Mouse (Mus musculus): ENCODE data around the gene Phc1.

Phc1 gene

GRCm38 (mm10) chr6:122294290-122294689 lies 46.1 kb downstream of the Phc1 start:
- peak; percentile 32 for DNase-seq (ENCODE audit: low read depth, low spot score)
- 0 out of 2 replicates have a peak, but pooled peaks cover 2% of the 10 kb centered on the region for H3K27me3 ChIP-seq (ENCODE audit: control insufficient read depth, insufficient read depth, low read length, poor library complexity, severe bottlenecking)
- no peaks in the 10 kb centered on the region for H3K36me3 ChIP-seq (ENCODE audit: control insufficient read depth, insufficient read depth, low read length, poor library complexity, severe bottlenecking)

GRCm38 (mm10) chr6:122293796-122294195 lies 46.6 kb downstream of the Phc1 start:
- peak; percentile 37 for DNase-seq (ENCODE audit: low read depth, low spot score)

GRCm38 (mm10) chr6:122293121-122293520 lies 47.2 kb downstream of the Phc1 start:
- no peaks in the 10 kb centered on the region for H3K36me3 ChIP-seq (ENCODE audit: control insufficient read depth, insufficient read depth, low read length, poor library complexity, severe bottlenecking)
- DNase-seq (ENCODE audit: low read depth, low spot score) = no peak
- 0 out of 2 replicates have a peak, but pooled peaks cover 2% of the 10 kb centered on the region for H3K27me3 ChIP-seq (ENCODE audit: control insufficient read depth, insufficient read depth, low read length, poor library complexity, severe bottlenecking)

More at GRCm38 (mm10) chr6:122293796-122294195, 46.6 kb downstream of the Phc1 start:
- Histone ChIP-seq H3K36me3 (ENCODE audit: control insufficient read depth, insufficient read depth, low read length, poor library complexity, severe bottlenecking) (no peaks in the 10 kb centered on the region), H3K27me3 (ENCODE audit: control insufficient read depth, insufficient read depth, low read length, poor library complexity, severe bottlenecking) (0 out of 2 replicates have a peak, but pooled peaks cover 2% of the 10 kb centered on the region)

DNA sequence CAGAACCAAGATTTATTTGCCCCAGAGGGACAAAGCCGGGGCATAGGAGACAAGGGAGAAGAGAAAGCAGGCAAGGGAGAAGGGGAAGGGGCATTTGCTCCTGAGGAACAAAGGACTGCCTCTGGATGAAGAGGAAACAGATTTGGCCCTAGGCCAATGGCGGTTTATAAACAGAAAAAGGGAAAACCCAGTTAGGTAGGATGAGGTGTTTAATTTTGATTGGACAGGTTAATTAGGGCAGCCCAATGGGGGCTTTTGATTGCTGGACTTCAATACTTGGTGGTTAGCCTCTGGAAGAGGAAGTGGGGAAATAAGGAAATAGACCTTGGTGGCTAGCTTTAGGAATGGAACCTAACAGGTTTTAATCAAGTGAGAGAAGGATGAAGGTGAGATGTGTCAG lies 48.2 kb downstream of the Phc1 start:
- H3K36me3 ChIP-seq (ENCODE audit: control insufficient read depth, insufficient read depth, low read length, poor library complexity, severe bottlenecking) = no peaks in the 10 kb centered on the region
- DNase-seq (ENCODE audit: low read depth, low spot score) = no peak
- H3K27me3 ChIP-seq (ENCODE audit: control insufficient read depth, insufficient read depth, low read length, poor library complexity, severe bottlenecking) = no peaks in the 10 kb centered on the region

GRCm38 (mm10) chr6:122291735-122292134 lies 48.6 kb downstream of the Phc1 start:
- DNase-seq (ENCODE audit: low read depth, low spot score) = no peak
- Histone ChIP-seq H3K36me3 (ENCODE audit: control insufficient read depth, insufficient read depth, low read length, poor library complexity, severe bottlenecking) (no peaks in the 10 kb centered on the region), H3K27me3 (ENCODE audit: control insufficient read depth, insufficient read depth, low read length, poor library complexity, severe bottlenecking) (no peaks in the 10 kb centered on the region)

- Histone ChIP-seq H3K27me3 (ENCODE audit: control insufficient read depth, insufficient read depth, low read length, poor library complexity, severe bottlenecking) (no peaks in the 10 kb centered on the region), H3K36me3 (ENCODE audit: control insufficient read depth, insufficient read depth, low read length, poor library complexity, severe bottlenecking) (no peaks in the 10 kb centered on the region)
- DNase-seq (ENCODE audit: low read depth, low spot score) = no peak
Observed at GRCm38 (mm10) chr6:122291264-122291663, 49.1 kb downstream of the Phc1 start.

GRCm38 (mm10) chr6:122290253-122290652 lies 50.1 kb downstream of the Phc1 start:
- no peak for DNase-seq (ENCODE audit: low read depth, low spot score)
- H3K27me3 ChIP-seq (ENCODE audit: control insufficient read depth, insufficient read depth, low read length, poor library complexity, severe bottlenecking) = no peaks in the 10 kb centered on the region
- no peaks in the 10 kb centered on the region for H3K36me3 ChIP-seq (ENCODE audit: control insufficient read depth, insufficient read depth, low read length, poor library complexity, severe bottlenecking)

- H3K36me3 ChIP-seq (ENCODE audit: control insufficient read depth, insufficient read depth, low read length, poor library complexity, severe bottlenecking) = no peaks in the 10 kb centered on the region
- DNase-seq (ENCODE audit: low read depth, low spot score) = no peak
- no peaks in the 10 kb centered on the region for H3K27me3 ChIP-seq (ENCODE audit: control insufficient read depth, insufficient read depth, low read length, poor library complexity, severe bottlenecking)
Observed at GRCm38 (mm10) chr6:122289313-122289712, 51.0 kb downstream of the Phc1 start.

GRCm38 (mm10) chr6:122288263-122288662 lies 52.1 kb downstream of the Phc1 start:
- DNase-seq (ENCODE audit: low read depth, low spot score) = no peak
- Histone ChIP-seq H3K36me3 (ENCODE audit: control insufficient read depth, insufficient read depth, low read length, poor library complexity, severe bottlenecking) (no peaks in the 10 kb centered on the region), H3K27me3 (ENCODE audit: control insufficient read depth, insufficient read depth, low read length, poor library complexity, severe bottlenecking) (no peaks in the 10 kb centered on the region)

- Histone ChIP-seq H3K36me3 (ENCODE audit: control insufficient read depth, insufficient read depth, low read length, poor library complexity, severe bottlenecking) (no peaks in the 10 kb centered on the region), H3K27me3 (ENCODE audit: control insufficient read depth, insufficient read depth, low read length, poor library complexity, severe bottlenecking) (no peaks in the 10 kb centered on the region)
- no peak for DNase-seq (ENCODE audit: low read depth, low spot score)
Observed at GRCm38 (mm10) chr6:122284823-122285222, 55.5 kb downstream of the Phc1 start.

DNA sequence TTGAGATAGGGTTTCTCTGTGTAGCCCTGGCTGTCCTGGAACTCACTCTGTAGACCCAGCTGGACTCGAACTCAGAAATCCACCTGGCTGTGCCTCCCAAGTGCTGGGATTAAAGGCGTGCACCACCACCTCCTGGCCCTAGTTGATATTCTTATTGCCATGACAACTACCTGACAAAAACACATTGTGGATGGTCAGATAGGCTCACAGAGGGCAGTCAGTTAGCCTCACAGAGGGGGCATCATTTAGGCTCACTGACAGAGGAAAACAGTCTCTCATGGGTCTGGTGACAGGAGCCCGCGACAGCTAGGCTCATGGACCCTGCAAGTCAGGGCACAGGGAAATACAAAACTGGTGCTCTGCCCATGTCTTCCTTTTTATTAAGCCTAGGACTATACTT lies 56.1 kb downstream of the Phc1 start:
- H3K27me3 ChIP-seq (ENCODE audit: control insufficient read depth, insufficient read depth, low read length, poor library complexity, severe bottlenecking) = no peaks in the 10 kb centered on the region
- no peak for DNase-seq (ENCODE audit: low read depth, low spot score)
- no peaks in the 10 kb centered on the region for H3K36me3 ChIP-seq (ENCODE audit: control insufficient read depth, insufficient read depth, low read length, poor library complexity, severe bottlenecking)

DNA sequence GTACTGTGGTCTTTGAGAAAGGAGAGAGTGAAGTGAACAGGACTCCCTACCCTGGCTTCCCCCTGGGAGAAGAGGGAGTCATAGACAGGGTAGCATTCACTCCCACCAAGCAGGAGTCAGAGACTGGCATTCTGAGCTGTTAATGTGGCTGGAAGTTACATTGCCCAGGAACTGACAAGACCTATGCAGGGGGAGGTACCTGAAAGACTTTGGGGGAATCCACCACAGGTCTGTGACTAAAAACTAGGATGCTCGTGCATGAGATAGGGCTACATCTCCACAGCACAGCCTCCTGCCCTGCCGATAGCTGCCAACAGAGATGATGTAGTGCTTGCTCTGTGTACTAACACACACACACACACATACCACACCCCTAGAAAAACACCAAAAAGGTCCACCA lies 56.9 kb downstream of the Phc1 start:
- Histone ChIP-seq H3K27me3 (ENCODE audit: control insufficient read depth, insufficient read depth, low read length, poor library complexity, severe bottlenecking) (no peaks in the 10 kb centered on the region), H3K36me3 (ENCODE audit: control insufficient read depth, insufficient read depth, low read length, poor library complexity, severe bottlenecking) (no peaks in the 10 kb centered on the region)
- DNase-seq (ENCODE audit: low read depth, low spot score) = no peak

- no peak for DNase-seq (ENCODE audit: low read depth, low spot score)
- Histone ChIP-seq H3K36me3 (ENCODE audit: control insufficient read depth, insufficient read depth, low read length, poor library complexity, severe bottlenecking) (no peaks in the 10 kb centered on the region), H3K27me3 (ENCODE audit: control insufficient read depth, insufficient read depth, low read length, poor library complexity, severe bottlenecking) (no peaks in the 10 kb centered on the region)
Observed at GRCm38 (mm10) chr6:122282782-122283181, 57.6 kb downstream of the Phc1 start, which contains the start of gene Klrg1. TSS of gene Klrg1 (minus strand) at chr6:122282882.

- no peaks in the 10 kb centered on the region for H3K27me3 ChIP-seq (ENCODE audit: control insufficient read depth, insufficient read depth, low read length, poor library complexity, severe bottlenecking)
- DNase-seq (ENCODE audit: low read depth, low spot score) = no peak
- H3K36me3 ChIP-seq (ENCODE audit: control insufficient read depth, insufficient read depth, low read length, poor library complexity, severe bottlenecking) = no peaks in the 10 kb centered on the region
Observed at GRCm38 (mm10) chr6:122276565-122276964, 63.8 kb downstream of the Phc1 start.

DNA sequence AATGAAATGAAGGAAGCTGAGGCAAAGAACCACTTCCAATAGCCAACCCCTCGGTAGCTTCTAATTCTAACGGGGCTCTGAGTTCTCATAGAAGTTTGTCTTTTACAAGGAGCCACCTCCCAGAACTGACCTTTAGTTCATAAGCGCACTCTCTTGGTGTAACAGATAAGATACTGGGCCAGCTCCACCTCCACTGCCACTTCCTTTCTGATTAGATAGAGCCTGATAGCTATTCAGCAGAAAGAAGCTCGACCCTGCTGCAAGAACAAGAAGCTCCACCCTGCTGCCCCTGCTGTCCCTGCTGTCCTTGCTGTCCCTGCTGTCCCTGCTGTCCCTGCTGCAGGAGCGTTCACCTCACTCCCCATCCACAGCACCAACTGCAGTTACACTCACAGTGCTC lies 65.8 kb downstream of the Phc1 start:
- no peaks in the 10 kb centered on the region for H3K27me3 ChIP-seq (ENCODE audit: control insufficient read depth, insufficient read depth, low read length, poor library complexity, severe bottlenecking)
- H3K36me3 ChIP-seq (ENCODE audit: control insufficient read depth, insufficient read depth, low read length, poor library complexity, severe bottlenecking) = no peaks in the 10 kb centered on the region
- no peak for DNase-seq (ENCODE audit: low read depth, low spot score)

GRCm38 (mm10) chr6:122270152-122270551 lies 70.2 kb downstream of the Phc1 start:
- no peaks in the 10 kb centered on the region for H3K27me3 ChIP-seq (ENCODE audit: control insufficient read depth, insufficient read depth, low read length, poor library complexity, severe bottlenecking)
- DNase-seq (ENCODE audit: low read depth, low spot score) = no peak
- H3K36me3 ChIP-seq (ENCODE audit: control insufficient read depth, insufficient read depth, low read length, poor library complexity, severe bottlenecking) = no peaks in the 10 kb centered on the region
